Mouse (Mus musculus) embryonic facial prominence, embryonic 10.5 days (tissue): Measurements from ENCODE around the gene Tanc2. TPM values are rescaled to one million over a fixed set of nuclear protein-coding genes. Genes with fewer than 3 reads are reported as not detected.
A peak's percentile ranks its signal among the peaks of the same experiment; 100 is the strongest.

Source experiments
- DNase-seq: peaks from one replicate; pipeline ENCODE4 v3.0.0-alpha.2; 2017; ENCODE audit warnings: low spot score
- H3K27ac ChIP-seq: fragments of 300-500 bp; sonication (generic); replicated peaks from 2 replicates; pipeline ENCODE4 v1.5.1; 2016; ENCODE audit warnings: mild to moderate bottlenecking
- H3K27me3 ChIP-seq: fragments of 300-500 bp; sonication (generic); replicated peaks from 2 replicates; pipeline ENCODE4 v1.6.1; 2016; ENCODE audit warnings: low read depth, mild to moderate bottlenecking; ENCODE audit not compliant: poor library complexity, severe bottlenecking
- H3K36me3 ChIP-seq: fragments of 300-500 bp; sonication (generic); replicated peaks from 2 replicates; pipeline ENCODE4 v1.6.1; 2016; ENCODE audit warnings: mild to moderate bottlenecking, moderate library complexity
- H3K4me1 ChIP-seq: fragments of 300-500 bp; sonication (generic); 2 replicates; pipeline ENCODE4 v1.6.1; 2016
- H3K4me3 ChIP-seq: fragments of 300-500 bp; sonication (generic); 2 replicates; pipeline ENCODE4 v1.5.1; 2016; ENCODE audit warnings: mild to moderate bottlenecking, moderate library complexity
- H3K9me3 ChIP-seq: fragments of 300-500 bp; sonication (generic); 2 replicates; pipeline ENCODE4 v1.6.1; 2016; ENCODE audit warnings: mild to moderate bottlenecking
- WGBS: fragments of 180-500 bp; shearing (Covaris S2); methylation state at CpG from one replicate; pipeline ENCODE4 v1.1.7; 2016; 5-methylcytosine and 5-hydroxymethylcytosine counted together
- polyA plus RNA-seq: library from polyadenylated mRNA; unstranded; fragments of >200 nt; fragmentation: Nextera tagmentation; extraction: Ambion mirVana; gene quantifications from 2 replicates; pipeline ENCODE4 v1.2.1, GENCODE M21; 2016

Gene Tanc2
- polyA plus RNA-seq, 1 experiment from 2014 or later, result 10.0 TPM

- no peaks in the 10 kb centered on the region for H3K4me1 ChIP-seq
- H3K36me3 ChIP-seq, result peaks cover 29% of the 10 kb centered on the region
- H3K4me3 ChIP-seq, result no peak overlapping the region
- no peaks in the 10 kb centered on the region for H3K9me3 ChIP-seq
- no peaks in the 10 kb centered on the region for H3K27me3 ChIP-seq
- H3K27ac ChIP-seq, result no peak overlapping the region
- WGBS, result 71% methylated on average over 1 of the region's 1 CpGs
- no peak for DNase-seq
These were observed 309.4 kb downstream of the Tanc2 start for GRCm38 (mm10) chr11:105899151-105899550.

- peaks cover 38% of the 10 kb centered on the region for H3K36me3 ChIP-seq
- 78% methylated on average over 2 of the region's 2 CpGs for WGBS
These were observed 311.7 kb downstream of the Tanc2 start for GRCm38 (mm10) chr11:105901501-105901900.

GRCm38 (mm10) chr11:105902956-105903355 is 313.2 kb downstream of the Tanc2 start:
- Histone ChIP-seq H3K27ac (no peak overlapping the region), H3K4me1 (no peaks in the 10 kb centered on the region), H3K27me3 (no peaks in the 10 kb centered on the region), H3K4me3 (no peak overlapping the region), H3K9me3 (no peaks in the 10 kb centered on the region), H3K36me3 (peaks cover 36% of the 10 kb centered on the region)
- no peak for DNase-seq
- 84% methylated on average over 1 of the region's 1 CpGs for WGBS

More at GRCm38 (mm10) chr11:105901501-105901900, 311.7 kb downstream of the Tanc2 start:
- no peaks in the 10 kb centered on the region for H3K27me3 ChIP-seq
- H3K4me3 ChIP-seq, result no peak overlapping the region
- no peak overlapping the region for H3K27ac ChIP-seq
- no peaks in the 10 kb centered on the region for H3K9me3 ChIP-seq
- no peaks in the 10 kb centered on the region for H3K4me1 ChIP-seq
- DNase-seq, result no peak

- H3K27me3 ChIP-seq, result no peaks in the 10 kb centered on the region
- WGBS, result 78% methylated on average over 4 of the region's 4 CpGs
These were observed 315.9 kb downstream of the Tanc2 start for GRCm38 (mm10) chr11:105905529-105906213.

GRCm38 (mm10) chr11:105907381-105907780 is 317.6 kb downstream of the Tanc2 start:
- Histone ChIP-seq H3K4me1 (no peaks in the 10 kb centered on the region), H3K9me3 (no peaks in the 10 kb centered on the region), H3K27ac (no peak overlapping the region), H3K4me3 (no peak overlapping the region), H3K36me3 (peaks cover 32% of the 10 kb centered on the region), H3K27me3 (no peaks in the 10 kb centered on the region)
- no peak for DNase-seq
- WGBS, result 87% methylated on average over 1 of the region's 1 CpGs

More at GRCm38 (mm10) chr11:105905529-105906213, 315.9 kb downstream of the Tanc2 start:
- DNase-seq, result no peak
- no peak overlapping the region for H3K27ac ChIP-seq
- no peaks in the 10 kb centered on the region for H3K4me1 ChIP-seq
- no peak overlapping the region for H3K4me3 ChIP-seq
- H3K9me3 ChIP-seq, result no peaks in the 10 kb centered on the region
- peaks cover 35% of the 10 kb centered on the region for H3K36me3 ChIP-seq

GRCm38 (mm10) chr11:105908926-105909325 is 319.1 kb downstream of the Tanc2 start:
- no peak for DNase-seq
- H3K4me1 ChIP-seq, result no peaks in the 10 kb centered on the region
- WGBS, result 88% methylated on average over 8 of the region's 8 CpGs

GRCm38 (mm10) chr11:105909617-105910016 is 319.8 kb downstream of the Tanc2 start:
- 85% methylated on average over 2 of the region's 2 CpGs for WGBS
- Histone ChIP-seq H3K27ac (no peak overlapping the region), H3K27me3 (no peaks in the 10 kb centered on the region), H3K36me3 (peaks cover 31% of the 10 kb centered on the region), H3K4me1 (no peaks in the 10 kb centered on the region), H3K9me3 (no peaks in the 10 kb centered on the region), H3K4me3 (no peak overlapping the region)
- no peak for DNase-seq

More at GRCm38 (mm10) chr11:105908926-105909325, 319.1 kb downstream of the Tanc2 start:
- Histone ChIP-seq H3K36me3 (peaks cover 38% of the 10 kb centered on the region), H3K9me3 (no peaks in the 10 kb centered on the region), H3K27me3 (no peaks in the 10 kb centered on the region), H3K4me3 (no peak overlapping the region), H3K27ac (no peak overlapping the region)

- Histone ChIP-seq H3K4me1 (no peaks in the 10 kb centered on the region), H3K27ac (no peak overlapping the region), H3K4me3 (no peak overlapping the region), H3K9me3 (no peaks in the 10 kb centered on the region), H3K36me3 (peaks cover 22% of the 10 kb centered on the region), H3K27me3 (no peaks in the 10 kb centered on the region)
- DNase-seq, result no peak
These were observed 321.4 kb downstream of the Tanc2 start for GRCm38 (mm10) chr11:105911149-105911548.

- Histone ChIP-seq H3K27me3 (no peaks in the 10 kb centered on the region), H3K4me3 (no peak overlapping the region), H3K36me3 (peaks cover 29% of the 10 kb centered on the region), H3K9me3 (no peaks in the 10 kb centered on the region), H3K4me1 (no peaks in the 10 kb centered on the region), H3K27ac (no peak overlapping the region)
- WGBS, result 38% methylated on average over 4 of the region's 4 CpGs
- peak; percentile 74 for DNase-seq
These were observed 322.0 kb downstream of the Tanc2 start for GRCm38 (mm10) chr11:105911592-105912375.

- Histone ChIP-seq H3K4me3 (no peak overlapping the region), H3K4me1 (no peaks in the 10 kb centered on the region), H3K36me3 (peaks cover 33% of the 10 kb centered on the region), H3K27ac (no peak overlapping the region), H3K9me3 (no peaks in the 10 kb centered on the region), H3K27me3 (no peaks in the 10 kb centered on the region)
- WGBS, result 53% methylated on average over 5 of the region's 5 CpGs
- DNase-seq, result no peak
These were observed 323.8 kb downstream of the Tanc2 start for GRCm38 (mm10) chr11:105913580-105913979.

GRCm38 (mm10) chr11:105920098-105920785 is 330.5 kb downstream of the Tanc2 start:
- H3K27ac ChIP-seq, result no peak overlapping the region
- WGBS, result 79% methylated on average over 3 of the region's 3 CpGs
- H3K9me3 ChIP-seq, result no peaks in the 10 kb centered on the region
- DNase-seq, result no peak
- peaks cover 53% of the 10 kb centered on the region for H3K36me3 ChIP-seq
- H3K27me3 ChIP-seq, result no peaks in the 10 kb centered on the region
- no peaks in the 10 kb centered on the region for H3K4me1 ChIP-seq
- no peak overlapping the region for H3K4me3 ChIP-seq

GRCm38 (mm10) chr11:105920836-105921235 is 331.1 kb downstream of the Tanc2 start:
- peaks cover 53% of the 10 kb centered on the region for H3K36me3 ChIP-seq
- no peak overlapping the region for H3K4me3 ChIP-seq
- 88% methylated on average over 2 of the region's 2 CpGs for WGBS
- no peaks in the 10 kb centered on the region for H3K9me3 ChIP-seq
- no peak for DNase-seq
- H3K27me3 ChIP-seq, result no peaks in the 10 kb centered on the region
- H3K4me1 ChIP-seq, result no peaks in the 10 kb centered on the region
- no peak overlapping the region for H3K27ac ChIP-seq
